ENCODE assay signal across 9 mouse cellular contexts in the genomic region with DNA sequence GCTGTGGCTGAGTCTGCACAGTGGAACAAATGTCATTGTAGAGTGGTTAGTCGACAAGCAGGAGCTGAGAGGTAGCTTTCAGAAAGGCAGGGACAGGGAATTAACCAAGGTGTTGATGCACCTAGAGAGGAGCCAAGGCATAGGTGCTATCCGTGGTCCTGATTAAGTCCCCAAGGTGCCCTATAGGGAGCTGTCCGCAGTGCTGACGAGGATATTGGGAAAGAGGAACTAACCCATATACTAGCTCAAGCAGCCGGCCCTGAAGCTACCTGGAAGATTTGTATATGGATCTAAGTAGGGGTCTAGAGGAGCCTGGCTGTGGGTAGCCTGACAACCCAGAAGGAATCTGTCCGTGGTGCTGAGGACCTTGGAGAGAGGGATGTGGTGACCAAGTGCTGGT. TPM values are rescaled to one million over a fixed set of nuclear protein-coding genes. Genes with fewer than 3 reads are reported as not detected.
DNase-seq lines count a peak whose midpoint lies in the region; ATAC-seq lines count a peak whose summit lies in the region.
"Had no signal": no experiment of that assay in that cellular context is flagged by ENCODE, and none has a peak within 500 bp of the region (broad histone marks: within the 10 kb centered on the region; RNA-seq: fewer than 3 reads in every experiment).

No protein-coding gene starts in this region.

- 6% methylated on average over 6 of the region's 6 CpGs for WGBS in large intestine, adult 2 months

- peak; percentile 31 to 36 for DNase-seq in adrenal gland, adult 18-20 months (ENCODE audit: low spot score in 2 of 2)
- DNase-seq in adrenal gland, adult 2 months = no peak
- peak; percentile 89 for DNase-seq in A20 (ENCODE audit: low read depth, low spot score)
- peak; percentile 66 for DNase-seq in embryo, embryonic 11.5 days (ENCODE audit: low read depth, low spot score)
- peak; percentile 27 for DNase-seq in large intestine, adult 2 months (ENCODE audit: low read depth, low spot score)
- DNase-seq in spleen, postnatal 36 days (ENCODE audit: low spot score in 2 of 2) = peak; percentile 43 to 45
- no peak for DNase-seq in left cerebral cortex, postnatal 25 days (ENCODE audit: low spot score in 2 of 2)

- intact Hi-C loops in left cerebral cortex, postnatal 25 days (cut with DNase I) = no loop called here

- ATAC-seq in erythroid progenitor cell, adult 5-6 weeks (replicated peaks; ENCODE audit: low FRiP score, poor library complexity, severe bottlenecking) = no peak

RNA-seq across cellular contexts. Expression of gene A230050P20Rik, which starts 11.3 kb away (rescaled TPM):
- total RNA-seq in adrenal gland, adult 18-20 months (2021) = 10 to 100 TPM; 14.7 to 17.5 TPM
- 10 to 100 TPM; 19.4 to 20.1 TPM for total RNA-seq in adrenal gland, adult 2 months (2021)
- 140 and 164 TPM in 2 replicates for polyA plus RNA-seq in adrenal gland, adult 2 months (2012; rRNA removed)
- 17.5 and 28.1 TPM in 2 replicates for polyA plus RNA-seq in large intestine, adult 2 months (2012; rRNA removed)
- 10 to 100 TPM; 60.1 to 69.1 TPM for total RNA-seq in left cerebral cortex, postnatal 25 days (2021)
- 1.1 and 1.7 TPM in 2 replicates for total RNA-seq in erythroid progenitor cell, adult 5-6 weeks (2015; ENCODE audit: low replicate concordance)
- 3.7 and 4.3 TPM in 2 replicates for total RNA-seq in erythroid progenitor cell, adult 5-6 weeks (2017; ENCODE audit: low replicate concordance)

RNA-seq across cellular contexts. Expression of gene Angptl6, which starts 22.4 kb away (rescaled TPM):
- 1 to 10 TPM; 3.2 to 3.6 TPM for total RNA-seq in adrenal gland, adult 18-20 months (2021)
- total RNA-seq in adrenal gland, adult 2 months (2021) = 1 to 10 TPM; 3.3 TPM
- polyA plus RNA-seq in adrenal gland, adult 2 months (2012; rRNA removed) = 4.0 and 6.5 TPM in 2 replicates
- 3.7 and 4.0 TPM in 2 replicates for polyA plus RNA-seq in large intestine, adult 2 months (2012; rRNA removed)
- 10 to 100 TPM in 1 of 2 experiments, 1 to 10 TPM in 1; 9.0 to 10.2 TPM for total RNA-seq in left cerebral cortex, postnatal 25 days (2021)
- not detected in 2 replicates for total RNA-seq in erythroid progenitor cell, adult 5-6 weeks (2015; ENCODE audit: low replicate concordance)
- 0.53 TPM in 1 of 2 replicates, not detected in the other for total RNA-seq in erythroid progenitor cell, adult 5-6 weeks (2017; ENCODE audit: low replicate concordance)

RNA-seq across cellular contexts. Expression of gene Ppan, which starts 30.8 kb away (rescaled TPM):
- 10 to 100 TPM; 39.8 to 41.1 TPM for total RNA-seq in adrenal gland, adult 18-20 months (2021)
- 10 to 100 TPM; 27.6 to 44.4 TPM for total RNA-seq in adrenal gland, adult 2 months (2021)
- polyA plus RNA-seq in adrenal gland, adult 2 months (2012; rRNA removed) = 128 and 140 TPM in 2 replicates
- polyA plus RNA-seq in large intestine, adult 2 months (2012; rRNA removed) = 49.0 and 60.7 TPM in 2 replicates
- 10 to 100 TPM; 19.9 to 21.1 TPM for total RNA-seq in left cerebral cortex, postnatal 25 days (2021)
- 6.7 and 19.1 TPM in 2 replicates for total RNA-seq in erythroid progenitor cell, adult 5-6 weeks (2015; ENCODE audit: low replicate concordance)
- 7.1 and 16.2 TPM in 2 replicates for total RNA-seq in erythroid progenitor cell, adult 5-6 weeks (2017; ENCODE audit: low replicate concordance)

RNA-seq across cellular contexts. Expression of gene Rdh8, which starts 38.8 kb away (rescaled TPM):
- total RNA-seq in adrenal gland, adult 18-20 months (2021) = not detected
- total RNA-seq in adrenal gland, adult 2 months (2021) = not detected
- not detected in 2 replicates for polyA plus RNA-seq in adrenal gland, adult 2 months (2012; rRNA removed)
- polyA plus RNA-seq in large intestine, adult 2 months (2012; rRNA removed) = not detected in 2 replicates
- total RNA-seq in left cerebral cortex, postnatal 25 days (2021) = not detected
- total RNA-seq in erythroid progenitor cell, adult 5-6 weeks (2015; ENCODE audit: low replicate concordance) = not detected in 2 replicates
- total RNA-seq in erythroid progenitor cell, adult 5-6 weeks (2017; ENCODE audit: low replicate concordance) = not detected in 2 replicates
- total RNA-seq: liver, adult 2 months had no signal
- polyA plus RNA-seq: liver, adult 2 months had no signal

RNA-seq across cellular contexts. Expression of gene Eif3g, which starts 41.3 kb away (rescaled TPM):
- total RNA-seq in adrenal gland, adult 18-20 months (2021) = 100 to 1,000 TPM; 156 to 162 TPM
- 100 to 1,000 TPM; 156 to 170 TPM for total RNA-seq in adrenal gland, adult 2 months (2021)
- 123 and 133 TPM in 2 replicates for polyA plus RNA-seq in adrenal gland, adult 2 months (2012; rRNA removed)
- 113 and 117 TPM in 2 replicates for polyA plus RNA-seq in large intestine, adult 2 months (2012; rRNA removed)
- total RNA-seq in left cerebral cortex, postnatal 25 days (2021) = 100 to 1,000 TPM; 113 to 123 TPM
- 47.4 and 59.5 TPM in 2 replicates for total RNA-seq in erythroid progenitor cell, adult 5-6 weeks (2015; ENCODE audit: low replicate concordance)
- 41.5 and 59.7 TPM in 2 replicates for total RNA-seq in erythroid progenitor cell, adult 5-6 weeks (2017; ENCODE audit: low replicate concordance)

Comparison
In these comparisons a context has a peak if more than half of its experiments do, and no peak if none do; other contexts are left out.
1. DNase-seq: peak in adrenal gland, adult 18-20 months (2 of 2), A20 (single experiment), embryo, embryonic 11.5 days (single experiment), large intestine, adult 2 months (single experiment) and spleen, postnatal 36 days (2 of 2); none in adrenal gland, adult 2 months (single experiment) and left cerebral cortex, postnatal 25 days (0 of 2).